Mouse (Mus musculus): ENCODE measurements around the gene 9930021J03Rik. TPM values are rescaled to one million over a fixed set of nuclear protein-coding genes. Genes with fewer than 3 reads are reported as not detected.

9930021J03Rik gene
- polyA plus RNA-seq, 1 experiment from 2014 or later, result 6.5 TPM

DNA sequence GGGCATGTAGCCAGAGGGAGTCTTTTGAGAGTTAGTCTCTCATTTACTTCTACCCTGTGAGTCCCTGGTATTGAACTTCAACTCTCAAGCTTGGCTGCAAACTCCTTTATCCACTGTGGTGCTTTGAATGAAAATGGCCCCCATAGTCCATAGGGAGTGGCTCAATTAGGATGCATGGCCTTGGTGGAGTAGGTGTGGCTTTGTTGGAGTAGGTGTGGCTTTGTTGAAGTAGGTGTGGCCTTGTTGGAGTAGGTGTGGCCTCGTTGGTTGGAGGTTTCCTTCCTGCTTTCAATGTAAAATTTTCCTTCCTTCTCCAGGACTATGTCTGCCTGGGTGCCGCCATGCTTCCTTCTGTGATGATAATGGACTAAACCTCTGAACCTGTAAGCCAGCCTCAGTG is 25.1 kb upstream of the 9930021J03Rik start:
- H3K4me1 ChIP-seq (replicated peaks), result no peaks in the 10 kb centered on the region
- 74% methylated on average over 2 of the region's 2 CpGs for WGBS
- no peak overlapping the region for H3K4me3 ChIP-seq
- no peaks in the 10 kb centered on the region for H3K36me3 ChIP-seq
- H3K4me2 ChIP-seq, result no peak overlapping the region
- no peak for ATAC-seq (ENCODE audit: low read depth)
- H3K27me3 ChIP-seq, result no peaks in the 10 kb centered on the region
- no peak overlapping the region for H3K27ac ChIP-seq (replicated peaks)
- H3K9ac ChIP-seq, result no peak overlapping the region
- H3K9me3 ChIP-seq, result no peaks in the 10 kb centered on the region

DNA sequence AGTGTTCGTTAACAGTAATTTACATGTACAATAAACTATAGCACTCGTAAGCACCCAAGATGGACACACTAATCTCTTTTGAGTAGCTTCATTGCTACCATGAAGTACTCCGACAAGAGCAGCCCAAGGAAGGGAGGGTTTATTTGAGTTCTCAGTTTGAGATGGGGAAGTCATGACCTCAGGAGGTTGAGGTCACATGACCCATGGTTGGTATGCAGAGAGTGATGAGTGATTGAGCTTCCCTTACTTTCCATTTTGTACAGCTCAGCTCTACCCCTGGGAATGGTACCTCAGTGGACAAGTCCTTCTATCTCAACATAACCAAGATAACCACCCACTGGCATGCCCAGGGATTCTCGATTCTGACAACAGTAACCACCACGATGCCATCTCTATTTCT is 22.8 kb upstream of the 9930021J03Rik start:
- H3K4me1 ChIP-seq (replicated peaks), result no peaks in the 10 kb centered on the region
- no peak overlapping the region for H3K9ac ChIP-seq
- no peaks in the 10 kb centered on the region for H3K9me3 ChIP-seq
- H3K36me3 ChIP-seq, result no peaks in the 10 kb centered on the region
- H3K4me2 ChIP-seq, result no peak overlapping the region
- H3K4me3 ChIP-seq, result no peak overlapping the region
- no peaks in the 10 kb centered on the region for H3K27me3 ChIP-seq
- no peak for ATAC-seq (ENCODE audit: low read depth)
- no peak overlapping the region for H3K27ac ChIP-seq (replicated peaks)
- 81% methylated on average over 5 of the region's 5 CpGs for WGBS

DNA sequence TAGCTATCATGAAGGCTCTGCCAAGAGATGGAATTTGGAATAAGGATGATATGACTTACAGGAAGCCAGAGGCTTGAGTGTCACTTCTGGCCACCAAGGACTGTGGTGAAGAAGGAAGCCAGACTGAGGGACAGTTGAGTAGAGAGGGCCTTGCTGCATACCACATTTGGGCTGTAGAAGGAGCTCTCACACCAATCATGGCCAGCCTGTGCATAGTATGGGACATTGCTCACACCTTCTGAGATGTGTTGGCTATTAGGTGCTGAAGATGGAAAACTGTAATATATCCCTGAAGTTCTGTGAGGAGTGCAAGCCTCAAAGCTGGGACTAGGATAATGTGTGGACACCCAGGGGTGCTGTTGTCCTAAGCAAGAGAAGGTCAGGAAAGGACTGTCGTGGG is 20.9 kb upstream of the 9930021J03Rik start:
- Histone ChIP-seq H3K4me1 (replicated peaks) (no peaks in the 10 kb centered on the region), H3K36me3 (no peaks in the 10 kb centered on the region), H3K9ac (no peak overlapping the region), H3K4me2 (no peak overlapping the region), H3K9me3 (no peaks in the 10 kb centered on the region), H3K27me3 (no peaks in the 10 kb centered on the region), H3K4me3 (no peak overlapping the region), H3K27ac (replicated peaks) (no peak overlapping the region)
- 73% methylated on average over 1 of the region's 1 CpGs for WGBS
- 0 out of 2 replicates have a peak, but pooled peaks have one; percentile 50 for ATAC-seq (ENCODE audit: low read depth)

- Histone ChIP-seq H3K4me2 (no peak overlapping the region), H3K9me3 (no peaks in the 10 kb centered on the region), H3K4me3 (no peak overlapping the region), H3K9ac (no peak overlapping the region), H3K4me1 (replicated peaks) (no peaks in the 10 kb centered on the region), H3K27ac (replicated peaks) (no peak overlapping the region), H3K27me3 (no peaks in the 10 kb centered on the region), H3K36me3 (no peaks in the 10 kb centered on the region)
- 59% methylated on average over 2 of the region's 2 CpGs for WGBS
- no peak for ATAC-seq (ENCODE audit: low read depth)
Measured at GRCm38 (mm10) chr19:29825003-29825402, 19.2 kb upstream of the 9930021J03Rik start.

DNA sequence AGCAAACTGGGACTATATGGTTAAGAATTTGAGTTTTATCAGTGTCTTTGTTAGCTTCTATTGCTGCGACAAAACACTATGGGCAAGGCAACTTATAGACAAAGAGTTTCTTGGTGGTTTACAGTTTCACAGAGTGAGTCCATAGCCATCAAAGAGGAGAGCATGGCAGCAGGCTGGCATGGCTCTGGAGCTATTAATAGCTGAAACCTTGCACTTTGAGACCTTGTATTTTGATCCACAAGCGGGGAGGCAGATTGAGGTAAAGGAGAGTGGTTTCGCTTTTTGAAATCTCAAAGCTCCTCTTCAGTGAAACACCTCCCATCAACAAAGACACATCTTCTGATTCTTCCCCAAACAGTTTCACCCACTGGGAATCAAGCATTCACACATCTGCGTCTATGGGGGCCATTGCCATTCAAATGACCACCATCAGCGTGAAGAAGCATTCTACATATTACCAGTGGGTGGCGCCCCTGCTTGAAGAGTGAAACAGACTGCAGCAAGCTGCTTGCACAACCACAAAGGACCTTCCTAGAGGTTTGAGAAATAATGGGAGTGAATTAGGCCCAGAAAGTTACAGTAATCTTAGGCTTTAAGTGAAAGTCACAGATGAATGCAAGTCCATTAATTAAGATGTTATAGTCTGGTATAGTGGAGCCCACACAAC is 18.4 kb upstream of the 9930021J03Rik start:
- Histone ChIP-seq H3K27ac (replicated peaks) (no peak overlapping the region), H3K9me3 (no peaks in the 10 kb centered on the region), H3K4me3 (no peak overlapping the region), H3K36me3 (no peaks in the 10 kb centered on the region), H3K27me3 (no peaks in the 10 kb centered on the region), H3K9ac (no peak overlapping the region), H3K4me2 (no peak overlapping the region), H3K4me1 (replicated peaks) (no peaks in the 10 kb centered on the region)
- ATAC-seq (ENCODE audit: low read depth), result no peak
- WGBS, result 48% methylated on average over 6 of the region's 6 CpGs

DNA sequence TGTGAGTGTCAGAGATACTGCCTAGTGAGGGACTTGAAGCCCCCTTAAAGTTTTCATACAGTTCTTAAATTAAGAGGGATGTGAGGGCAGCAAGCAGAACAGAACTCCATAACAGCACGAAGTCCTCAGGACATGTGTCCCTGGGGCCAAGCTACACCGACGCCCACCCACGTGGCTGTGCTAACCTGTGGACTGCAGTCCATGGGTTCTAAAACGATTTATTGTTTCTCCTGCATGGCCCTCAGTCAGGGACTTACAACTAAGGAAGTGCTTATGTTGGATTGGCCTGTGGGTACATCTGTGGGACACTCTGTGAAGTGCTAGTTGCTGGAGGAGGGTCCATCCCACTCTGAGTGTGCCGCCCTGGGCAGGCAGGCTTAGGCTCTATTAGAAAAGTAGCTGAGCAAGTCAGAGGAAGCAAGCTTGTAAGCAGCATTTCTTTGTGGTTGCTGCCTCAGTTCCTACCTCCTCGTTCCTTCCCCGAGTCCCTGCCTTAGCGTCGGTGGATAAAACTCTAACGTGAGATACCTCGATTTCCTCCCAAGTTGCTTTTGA is 17.7 kb upstream of the 9930021J03Rik start:
- 64% methylated on average over 12 of the region's 12 CpGs for WGBS
- ATAC-seq (ENCODE audit: low read depth), result no peak

DNA sequence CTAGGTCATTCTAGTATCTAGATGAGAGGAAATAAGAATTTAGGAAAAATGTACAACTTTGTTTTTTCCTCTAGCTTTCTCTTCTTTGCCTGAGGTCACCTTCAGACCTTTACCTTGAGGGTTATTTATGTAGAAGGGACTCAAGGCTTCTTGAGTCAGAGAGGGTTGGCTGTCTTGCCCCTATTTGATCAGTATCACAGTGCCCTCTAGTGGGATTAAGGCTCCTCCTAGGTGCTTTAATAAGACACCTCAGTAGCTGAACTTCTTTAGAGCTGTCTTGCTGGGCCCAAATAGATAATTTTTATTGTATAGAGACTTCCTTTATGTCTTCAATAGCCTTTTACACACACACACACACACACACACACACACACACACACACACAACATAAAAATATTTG is 15.2 kb upstream of the 9930021J03Rik start:
- H3K9me3 ChIP-seq, result no peaks in the 10 kb centered on the region
- H3K36me3 ChIP-seq, result no peaks in the 10 kb centered on the region
- H3K27ac ChIP-seq (replicated peaks), result no peak overlapping the region
- no peak overlapping the region for H3K4me2 ChIP-seq
- no peak overlapping the region for H3K4me3 ChIP-seq
- H3K27me3 ChIP-seq, result no peaks in the 10 kb centered on the region
- ATAC-seq (ENCODE audit: low read depth), result no peak
- H3K9ac ChIP-seq, result no peak overlapping the region
- H3K4me1 ChIP-seq (replicated peaks), result no peaks in the 10 kb centered on the region

More for the DNA sequence above, 17.7 kb upstream of the 9930021J03Rik start:
- no peaks in the 10 kb centered on the region for H3K36me3 ChIP-seq
- no peak overlapping the region for H3K9ac ChIP-seq
- H3K27me3 ChIP-seq, result no peaks in the 10 kb centered on the region
- H3K4me3 ChIP-seq, result no peak overlapping the region
- no peak overlapping the region for H3K27ac ChIP-seq (replicated peaks)
- no peak overlapping the region for H3K4me2 ChIP-seq
- H3K4me1 ChIP-seq (replicated peaks), result no peaks in the 10 kb centered on the region
- no peaks in the 10 kb centered on the region for H3K9me3 ChIP-seq

GRCm38 (mm10) chr19:29812581-29813460 is 7.0 kb upstream of the 9930021J03Rik start, which contains the start of gene Ranbp6:
Gene Ranbp6 (minus strand): TSS chr19:29812974.
- peaks cover 26% of the 10 kb centered on the region for H3K36me3 ChIP-seq
- H3K4me3 ChIP-seq, result peak within 1 kb of the TSS; percentile 89
- ATAC-seq (ENCODE audit: low read depth), result peak; percentile 97
- peak within 1 kb of the TSS; percentile 83 for H3K9ac ChIP-seq
- no peaks in the 10 kb centered on the region for H3K9me3 ChIP-seq
- 1% methylated on average over 47 of the region's 47 CpGs for WGBS
- peak within 1 kb of the TSS; percentile 74 for H3K27ac ChIP-seq (replicated peaks)
- H3K4me1 ChIP-seq (replicated peaks), result peaks cover 45% of the 10 kb centered on the region
- 0 out of 2 replicates have a peak, but pooled peaks cover 3% of the 10 kb centered on the region for H3K27me3 ChIP-seq
- H3K4me2 ChIP-seq, result peak within 1 kb of the TSS; percentile 88

DNA sequence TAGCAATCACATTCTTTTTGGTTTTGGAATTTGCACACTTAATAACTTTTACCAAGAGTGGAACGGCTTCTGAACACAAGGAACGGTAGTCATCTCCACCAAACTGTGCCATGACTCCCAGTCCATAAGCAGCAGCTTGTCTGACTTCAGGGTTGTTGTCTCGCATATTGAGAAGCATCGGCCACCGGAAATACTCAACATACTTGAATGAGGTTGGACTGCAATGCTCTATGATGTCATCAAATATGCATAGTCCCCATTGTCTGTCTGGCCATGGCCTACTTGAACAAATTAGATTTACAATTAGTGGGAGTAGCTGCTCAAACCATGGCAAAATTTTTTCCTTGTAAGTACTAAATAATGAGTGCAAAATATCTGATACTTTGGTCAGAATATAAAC is 4.2 kb upstream of the 9930021J03Rik start:
- Histone ChIP-seq H3K27me3 (0 out of 2 replicates have a peak, but pooled peaks cover 3% of the 10 kb centered on the region), H3K36me3 (peaks cover 26% of the 10 kb centered on the region), H3K27ac (replicated peaks) (no peak overlapping the region), H3K4me1 (replicated peaks) (peaks cover 52% of the 10 kb centered on the region), H3K9ac (no peak overlapping the region), H3K4me3 (no peak overlapping the region), H3K4me2 (no peak overlapping the region), H3K9me3 (no peaks in the 10 kb centered on the region)
- no peak for ATAC-seq (ENCODE audit: low read depth)
- WGBS, result 96% methylated on average over 5 of the region's 5 CpGs

- Histone ChIP-seq H3K27me3 (no peaks in the 10 kb centered on the region), H3K4me2 (peak overlapping the region; percentile 97), H3K27ac (replicated peaks) (peak overlapping the region; percentile 96), H3K9me3 (no peaks in the 10 kb centered on the region), H3K9ac (peak overlapping the region; percentile 93), H3K4me3 (peak overlapping the region; percentile 96), H3K36me3 (peaks cover 14% of the 10 kb centered on the region), H3K4me1 (replicated peaks) (peaks cover 47% of the 10 kb centered on the region)
- WGBS, result under 1% methylated on average over 61 of the region's 72 CpGs
- peak; percentile 34 for ATAC-seq (ENCODE audit: low read depth)
Measured at GRCm38 (mm10) chr19:29805101-29805916, 480 bp downstream of the 9930021J03Rik start.

DNA sequence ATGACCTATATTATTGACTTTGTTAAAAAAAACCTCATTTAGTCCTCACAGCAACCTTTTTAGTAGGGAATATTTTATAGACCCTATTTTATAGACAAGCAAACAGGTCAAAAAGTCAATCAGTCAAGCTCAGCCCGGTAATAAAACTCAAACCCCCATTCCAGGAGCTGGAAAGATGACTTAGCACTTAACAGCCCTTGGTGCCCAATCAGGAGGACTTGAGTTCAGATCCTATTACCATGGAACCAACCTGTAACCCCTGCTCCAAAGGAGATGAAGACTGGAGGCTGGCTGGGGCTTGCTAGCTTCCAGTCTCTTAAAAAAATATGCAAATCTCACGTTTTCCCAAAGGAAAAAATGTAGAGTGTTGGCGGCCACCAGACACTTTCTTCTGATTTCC is 1.8 kb downstream of the 9930021J03Rik start:
- Histone ChIP-seq H3K4me2 (peak overlapping the region; percentile 97), H3K4me1 (replicated peaks) (peaks cover 33% of the 10 kb centered on the region), H3K4me3 (peak overlapping the region; percentile 96), H3K27ac (replicated peaks) (no peak overlapping the region), H3K9me3 (no peaks in the 10 kb centered on the region), H3K9ac (0 out of 2 replicates have a peak overlapping the region, but pooled peaks have one; percentile 31), H3K36me3 (peaks cover under 1% of the 10 kb centered on the region; the same call in 1 of the 2 replicates), H3K27me3 (no peaks in the 10 kb centered on the region)
- ATAC-seq (ENCODE audit: low read depth), result no peak
- WGBS, result 33% methylated on average over 3 of the region's 3 CpGs

Measured in neural tube, embryonic 13.5 days (tissue).